Mouse (Mus musculus): ENCODE data around the gene Ccnd3.

Ccnd3 gene

GRCm38 (mm10) chr17:47504941-47505346, at the start of gene Ccnd3:
TSS of gene Ccnd3 (plus strand) at chr17:47505051.
- peak; percentile 50 for DNase-seq (ENCODE audit: low spot score)

- DNase-seq (ENCODE audit: low spot score): no peak
These were observed 46.5 kb upstream of the Ccnd3 start for GRCm38 (mm10) chr17:47458310-47458709.

- no peak for DNase-seq (ENCODE audit: low spot score)
These were observed 45.9 kb upstream of the Ccnd3 start for GRCm38 (mm10) chr17:47458936-47459335.

GRCm38 (mm10) chr17:47459341-47459919, 45.4 kb upstream of the Ccnd3 start:
- no peak for DNase-seq (ENCODE audit: low spot score)

GRCm38 (mm10) chr17:47461688-47462087, 43.2 kb upstream of the Ccnd3 start:
- DNase-seq (ENCODE audit: low spot score): no peak

- no peak for DNase-seq (ENCODE audit: low spot score)
These were observed 42.6 kb upstream of the Ccnd3 start for GRCm38 (mm10) chr17:47462209-47462608.

GRCm38 (mm10) chr17:47462728-47463388, 42.0 kb upstream of the Ccnd3 start:
- DNase-seq (ENCODE audit: low spot score): no peak

- no peak for DNase-seq (ENCODE audit: low spot score)
These were observed 40.4 kb upstream of the Ccnd3 start for GRCm38 (mm10) chr17:47464248-47464965.

GRCm38 (mm10) chr17:47465016-47465415, 39.8 kb upstream of the Ccnd3 start:
- DNase-seq (ENCODE audit: low spot score): no peak

GRCm38 (mm10) chr17:47466284-47466683, 38.6 kb upstream of the Ccnd3 start:
- no peak for DNase-seq (ENCODE audit: low spot score)

- no peak for DNase-seq (ENCODE audit: low spot score)
These were observed 37.2 kb upstream of the Ccnd3 start for GRCm38 (mm10) chr17:47467659-47468058.

GRCm38 (mm10) chr17:47468063-47468462, 36.8 kb upstream of the Ccnd3 start:
- DNase-seq (ENCODE audit: low spot score): no peak

- no peak for DNase-seq (ENCODE audit: low spot score)
These were observed 36.4 kb upstream of the Ccnd3 start for GRCm38 (mm10) chr17:47468466-47468865.

GRCm38 (mm10) chr17:47469642-47470041, 35.2 kb upstream of the Ccnd3 start:
- no peak for DNase-seq (ENCODE audit: low spot score)

- DNase-seq (ENCODE audit: low spot score): no peak
These were observed 34.7 kb upstream of the Ccnd3 start for GRCm38 (mm10) chr17:47470121-47470520.

GRCm38 (mm10) chr17:47470686-47471085, 34.2 kb upstream of the Ccnd3 start:
- no peak for DNase-seq (ENCODE audit: low spot score)

- no peak for DNase-seq (ENCODE audit: low spot score)
These were observed 32.2 kb upstream of the Ccnd3 start for GRCm38 (mm10) chr17:47472435-47473350.

- DNase-seq (ENCODE audit: low spot score): no peak
These were observed 31.3 kb upstream of the Ccnd3 start for GRCm38 (mm10) chr17:47473434-47473974.

GRCm38 (mm10) chr17:47474250-47474649, 30.6 kb upstream of the Ccnd3 start:
- DNase-seq (ENCODE audit: low spot score): no peak

GRCm38 (mm10) chr17:47475181-47475580, 29.7 kb upstream of the Ccnd3 start:
- no peak for DNase-seq (ENCODE audit: low spot score)

GRCm38 (mm10) chr17:47475714-47476113, 29.1 kb upstream of the Ccnd3 start:
- DNase-seq (ENCODE audit: low spot score): no peak

- DNase-seq (ENCODE audit: low spot score): no peak
These were observed 25.0 kb upstream of the Ccnd3 start for GRCm38 (mm10) chr17:47479887-47480286.

Data from ovary, postnatal 14 days (tissue).